Mouse (Mus musculus) midbrain, postnatal 0 days (tissue): ENCODE measurements around the gene Slc25a33. TPM values are rescaled to one million over a fixed set of nuclear protein-coding genes. Genes with fewer than 3 reads are reported as not detected.

ENCODE experiments used
- ATAC-seq: fragments of 200-750 bp; cut with Nextera tagmentation; 2 replicates; pipeline ENCODE4 v1.8.0; 2017; ENCODE audit warnings: moderate number of reproducible peaks, mild to moderate bottlenecking, moderate TSS enrichment, moderate library complexity; ENCODE audit not compliant: low FRiP score
- DNase-seq: peaks from one replicate; pipeline ENCODE4 v3.0.0-alpha.2; 2015; ENCODE audit warnings: low spot score
- H3K27ac ChIP-seq: fragments of 300-500 bp; sonication (generic); 2 replicates; pipeline ENCODE4 v1.5.1; 2014; ENCODE audit warnings: low read depth, mild to moderate bottlenecking, low read length, mixed read lengths
- H3K27me3 ChIP-seq: fragments of 300-500 bp; sonication (generic); 2 replicates; pipeline ENCODE4 v1.6.1; 2014; ENCODE audit warnings: low read length, control low read depth, mixed read lengths; ENCODE audit not compliant: insufficient read depth
- H3K36me3 ChIP-seq: fragments of 300-500 bp; sonication (generic); 2 replicates; pipeline ENCODE4 v1.6.1; 2014; ENCODE audit warnings: low read length, control low read depth, mixed read lengths; ENCODE audit not compliant: insufficient read depth
- H3K4me1 ChIP-seq: fragments of 300-500 bp; sonication (generic); 2 replicates; pipeline ENCODE4 v1.6.1; 2014; ENCODE audit warnings: mild to moderate bottlenecking, control low read depth, antibody characterized with exemption, low read length, mixed read lengths; ENCODE audit not compliant: insufficient read depth
- H3K4me2 ChIP-seq: fragments of 300-500 bp; sonication (generic); 2 replicates; pipeline ENCODE4 v1.6.1; 2014; ENCODE audit warnings: low read depth, mild to moderate bottlenecking, low read length, mixed read lengths; ENCODE audit not compliant: poor library complexity, severe bottlenecking
- H3K4me3 ChIP-seq: fragments of 300-500 bp; sonication (generic); 2 replicates; pipeline ENCODE4 v1.5.1; 2014; ENCODE audit warnings: low read depth, mild to moderate bottlenecking, low read length, moderate library complexity
- H3K9ac ChIP-seq: fragments of 300-500 bp; sonication (generic); replicated peaks from 2 replicates; pipeline ENCODE4 v1.6.1; 2014; ENCODE audit warnings: mild to moderate bottlenecking, low read length, moderate library complexity, mixed read lengths; ENCODE audit not compliant: poor library complexity, severe bottlenecking
- H3K9me3 ChIP-seq: fragments of 300-500 bp; sonication (generic); 2 replicates; pipeline ENCODE4 v1.6.1; 2016; ENCODE audit warnings: low read length, control low read depth
- CTCF ChIP-seq: IDR thresholded peaks from 2 replicates; pipeline ENCODE4 v1.5.1; 2016; ENCODE audit warnings: antibody characterized with exemption, mild to moderate bottlenecking
- WGBS: fragments of 180-500 bp; shearing (Covaris S2); extraction: QIAGEN DNeasy Blood & Tissue Kit; methylation state at CpG from one replicate; pipeline ENCODE4 v1.1.7; 2014; 5-methylcytosine and 5-hydroxymethylcytosine counted together
- polyA plus RNA-seq: library from polyadenylated mRNA; unstranded; fragments of >200 nt; fragmentation: Nextera tagmentation; extraction: Ambion mirVana; gene quantifications from 2 replicates; pipeline ENCODE4 v1.2.1, GENCODE M21; 2015
- total RNA-seq: library from RNA; depleted of rRNA; stranded (reverse); fragments of >200 nt; gene quantifications from 2 replicates; pipeline ENCODE4 v1.2.3, GENCODE M21; 2014

Gene Slc25a33
- total and polyA plus RNA-seq, 2 experiments from 2014 or later = 16.6 to 32.7 TPM

DNA sequence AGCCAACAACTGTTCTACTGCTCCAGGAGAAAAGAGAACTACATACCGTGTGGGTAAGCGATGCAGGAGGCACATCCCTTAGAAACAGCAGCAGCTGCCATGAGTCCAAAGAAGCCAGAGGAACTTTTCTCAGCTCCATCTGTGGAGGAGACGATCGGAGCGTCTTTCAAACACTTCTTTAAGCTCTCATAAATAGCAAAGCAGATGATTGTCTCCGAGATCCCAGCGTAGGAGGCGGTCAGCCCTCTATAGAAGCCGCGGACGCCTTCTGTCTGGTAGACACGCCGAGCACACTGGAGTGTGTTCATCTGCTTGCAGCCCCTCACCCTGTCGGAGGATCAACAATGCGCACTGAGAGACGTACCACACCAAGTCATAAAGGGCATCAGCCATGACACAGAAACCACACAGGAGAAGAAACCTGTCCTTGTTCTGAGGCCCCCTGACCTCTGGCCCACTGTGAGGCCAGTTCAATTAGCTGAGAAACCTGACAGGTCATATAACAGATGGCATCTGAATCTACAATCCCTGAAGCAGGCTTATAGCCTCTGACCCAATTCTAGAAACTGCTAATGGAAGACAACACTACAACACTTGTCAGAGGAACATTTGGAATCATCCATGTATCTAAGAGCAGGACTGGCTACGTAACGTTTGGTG is 24.9 kb downstream of the Slc25a33 start:
- ATAC-seq (no peak), DNase-seq (no peak)
- Histone ChIP-seq H3K4me2 (no peak overlapping the region), H3K4me1 (no peaks in the 10 kb centered on the region), H3K9ac (no peak overlapping the region), H3K27ac (no peak overlapping the region), H3K36me3 (peaks cover 16% of the 10 kb centered on the region), H3K27me3 (no peaks in the 10 kb centered on the region), H3K9me3 (no peaks in the 10 kb centered on the region), H3K4me3 (no peak overlapping the region)
- WGBS = 92% methylated on average over 18 of the region's 18 CpGs
- no peak for TF ChIP-seq CTCF

GRCm38 (mm10) chr4:149744119-149744518 is 30.0 kb downstream of the Slc25a33 start:
- Histone ChIP-seq H3K4me3 (no peak overlapping the region), H3K27me3 (no peaks in the 10 kb centered on the region), H3K9ac (no peak overlapping the region), H3K27ac (no peak overlapping the region), H3K4me1 (no peaks in the 10 kb centered on the region), H3K4me2 (no peak overlapping the region), H3K9me3 (no peaks in the 10 kb centered on the region), H3K36me3 (peaks cover 24% of the 10 kb centered on the region)
- ATAC-seq = no peak
- no peak for TF ChIP-seq CTCF
- 87% methylated on average over 7 of the region's 7 CpGs for WGBS
- no peak for DNase-seq

DNA sequence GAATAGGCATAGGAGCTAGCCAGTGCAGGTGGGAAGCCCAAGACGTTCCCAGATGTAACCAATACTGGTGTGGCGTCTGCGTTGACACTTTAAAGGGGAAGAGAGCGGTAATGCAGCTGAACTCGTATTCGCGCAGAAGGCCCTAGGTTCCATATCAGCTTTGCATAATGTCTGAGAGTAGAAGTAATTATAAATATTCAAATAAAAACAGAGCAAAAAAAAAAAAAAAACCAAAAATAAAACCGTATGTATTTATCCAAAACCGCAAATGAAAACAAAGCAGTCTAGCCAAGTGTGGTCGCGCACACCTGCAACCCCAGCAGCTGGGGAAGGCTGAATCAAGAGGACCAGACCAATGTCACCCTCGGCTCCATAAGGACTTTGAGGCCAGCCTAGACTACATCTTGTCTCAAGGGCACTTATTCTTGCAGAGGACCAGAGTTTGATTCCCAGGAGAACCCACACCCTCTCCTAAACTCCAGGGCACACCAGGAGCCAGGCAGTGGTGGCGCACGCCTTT is 32.0 kb downstream of the Slc25a33 start:
- H3K9me3 ChIP-seq = no peaks in the 10 kb centered on the region
- H3K4me3 ChIP-seq = no peak overlapping the region
- 92% methylated on average over 14 of the region's 14 CpGs for WGBS
- ATAC-seq (no peak), DNase-seq (no peak)
- peaks cover 19% of the 10 kb centered on the region for H3K36me3 ChIP-seq
- H3K4me1 ChIP-seq = peaks cover under 1% of the 10 kb centered on the region; the same call in 1 of the 2 replicates
- no peaks in the 10 kb centered on the region for H3K27me3 ChIP-seq
- H3K9ac ChIP-seq = no peak overlapping the region
- no peak overlapping the region for H3K4me2 ChIP-seq
- TF ChIP-seq CTCF = no peak
- H3K27ac ChIP-seq = no peak overlapping the region

GRCm38 (mm10) chr4:149740301-149740700 is 33.8 kb downstream of the Slc25a33 start:
- H3K4me3 ChIP-seq = no peak overlapping the region
- WGBS = 92% methylated on average over 7 of the region's 7 CpGs
- H3K27ac ChIP-seq = no peak overlapping the region
- H3K4me2 ChIP-seq = no peak overlapping the region
- H3K4me1 ChIP-seq = peaks cover 14% of the 10 kb centered on the region
- DNase-seq (no peak), ATAC-seq (no peak)
- H3K9ac ChIP-seq = no peak overlapping the region
- peaks cover 19% of the 10 kb centered on the region for H3K36me3 ChIP-seq
- no peak for TF ChIP-seq CTCF
- no peaks in the 10 kb centered on the region for H3K9me3 ChIP-seq
- no peaks in the 10 kb centered on the region for H3K27me3 ChIP-seq

GRCm38 (mm10) chr4:149739478-149739877 is 34.6 kb downstream of the Slc25a33 start:
- H3K36me3 ChIP-seq = peaks cover 12% of the 10 kb centered on the region
- TF ChIP-seq CTCF = no peak
- 87% methylated on average over 5 of the region's 5 CpGs for WGBS
- ATAC-seq (no peak), DNase-seq (no peak)
- H3K4me1 ChIP-seq = peaks cover 22% of the 10 kb centered on the region
- H3K9me3 ChIP-seq = no peaks in the 10 kb centered on the region
- H3K9ac ChIP-seq = no peak overlapping the region
- H3K4me3 ChIP-seq = no peak overlapping the region
- no peak overlapping the region for H3K4me2 ChIP-seq
- no peak overlapping the region for H3K27ac ChIP-seq
- no peaks in the 10 kb centered on the region for H3K27me3 ChIP-seq
